Mouse (Mus musculus) hindbrain, embryonic 16.5 days (tissue): ENCODE results near the gene Klhdc7b. TPM values are rescaled to one million over a fixed set of nuclear protein-coding genes. Genes with fewer than 3 reads are reported as not detected.

Experiments used
- ATAC-seq: fragments of 200-750 bp; cut with Nextera tagmentation; 2 replicates; pipeline ENCODE4 v1.8.0; 2017; ENCODE audit warnings: moderate TSS enrichment, moderate library complexity
- H3K27ac ChIP-seq: fragments of 300-500 bp; sonication (generic); 2 replicates; pipeline ENCODE4 v1.5.1; 2014; ENCODE audit warnings: low read depth, mild to moderate bottlenecking, control low read depth, low read length, moderate library complexity
- H3K27me3 ChIP-seq: fragments of 300-500 bp; sonication (generic); replicated peaks from 2 replicates; pipeline ENCODE4 v1.6.1; 2014; ENCODE audit warnings: low read length; ENCODE audit not compliant: control insufficient read depth, insufficient read depth
- H3K36me3 ChIP-seq: fragments of 300-500 bp; sonication (generic); 2 replicates; pipeline ENCODE4 v1.6.1; 2014; ENCODE audit warnings: mild to moderate bottlenecking, low read length, moderate library complexity, mixed read lengths; ENCODE audit not compliant: control insufficient read depth, insufficient read depth
- H3K4me1 ChIP-seq: fragments of 300-500 bp; sonication (generic); 2 replicates; pipeline ENCODE4 v1.6.1; 2014; ENCODE audit warnings: low read depth, low read length; ENCODE audit not compliant: control insufficient read depth, insufficient read depth
- H3K4me2 ChIP-seq: fragments of 300-500 bp; sonication (generic); 2 replicates; pipeline ENCODE4 v1.6.1; 2014; ENCODE audit warnings: mild to moderate bottlenecking, low read length, control low read depth, moderate library complexity
- H3K4me3 ChIP-seq: fragments of 300-500 bp; sonication (generic); 2 replicates; pipeline ENCODE4 v1.5.1; 2014; ENCODE audit warnings: mild to moderate bottlenecking, low read length, control low read depth, moderate library complexity
- H3K9ac ChIP-seq: fragments of 300-500 bp; sonication (generic); 2 replicates; pipeline ENCODE4 v1.6.1; 2014; ENCODE audit warnings: low read depth, mild to moderate bottlenecking, control low read depth, low read length, moderate library complexity
- H3K9me3 ChIP-seq: fragments of 300-500 bp; sonication (generic); 2 replicates; pipeline ENCODE4 v1.6.1; 2014; ENCODE audit warnings: mild to moderate bottlenecking, low read length, moderate library complexity; ENCODE audit not compliant: control insufficient read depth
- WGBS: fragments of 180-500 bp; shearing (Covaris S2); extraction: QIAGEN DNeasy Blood & Tissue Kit; methylation state at CpG from one replicate; pipeline ENCODE4 v1.1.7; 2014; 5-methylcytosine and 5-hydroxymethylcytosine counted together
- polyA plus RNA-seq: library from polyadenylated mRNA; unstranded; fragments of >200 nt; fragmentation: Nextera tagmentation; extraction: Ambion mirVana; gene quantifications from 2 replicates; pipeline ENCODE4 v1.2.1, GENCODE M21; 2015

Gene Klhdc7b
- 0.08 TPM in 1 of 2 replicates, not detected in the other for polyA plus RNA-seq

DNA sequence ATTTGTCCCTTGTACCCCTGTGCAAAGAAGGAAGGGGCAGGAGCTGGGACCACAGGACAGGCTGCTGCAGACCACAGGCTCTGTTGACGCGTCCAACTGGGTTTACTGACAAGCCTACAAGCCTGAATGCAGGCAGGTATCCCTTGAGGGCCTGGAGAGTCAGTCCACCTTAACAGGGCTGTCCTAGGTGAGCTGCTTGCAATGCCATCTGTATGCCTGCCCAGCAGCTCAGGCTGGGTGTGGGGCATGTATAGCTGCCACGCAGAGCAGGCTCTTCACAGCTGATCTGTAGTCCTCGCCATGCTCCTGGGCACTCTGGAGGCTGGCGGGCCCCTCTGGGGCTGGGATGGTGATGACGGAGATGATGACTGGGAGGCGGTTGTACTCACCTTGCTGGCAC lies at the start of gene Klhdc7b:
Gene Klhdc7b, plus strand, starts transcription at position 301 of the 400 bp plus-strand sequence.
- Histone ChIP-seq H3K9me3 (no peaks in the 10 kb centered on the region), H3K4me3 (no peak within 1 kb of the TSS), H3K4me2 (no peak within 1 kb of the TSS), H3K9ac (no peak within 1 kb of the TSS), H3K27ac (no peak within 1 kb of the TSS), H3K36me3 (no peaks in the 10 kb centered on the region), H3K4me1 (no peaks in the 10 kb centered on the region), H3K27me3 (peaks cover 6% of the 10 kb centered on the region)
- 93% methylated on average over 7 of the region's 7 CpGs for WGBS
- no peak for ATAC-seq

DNA sequence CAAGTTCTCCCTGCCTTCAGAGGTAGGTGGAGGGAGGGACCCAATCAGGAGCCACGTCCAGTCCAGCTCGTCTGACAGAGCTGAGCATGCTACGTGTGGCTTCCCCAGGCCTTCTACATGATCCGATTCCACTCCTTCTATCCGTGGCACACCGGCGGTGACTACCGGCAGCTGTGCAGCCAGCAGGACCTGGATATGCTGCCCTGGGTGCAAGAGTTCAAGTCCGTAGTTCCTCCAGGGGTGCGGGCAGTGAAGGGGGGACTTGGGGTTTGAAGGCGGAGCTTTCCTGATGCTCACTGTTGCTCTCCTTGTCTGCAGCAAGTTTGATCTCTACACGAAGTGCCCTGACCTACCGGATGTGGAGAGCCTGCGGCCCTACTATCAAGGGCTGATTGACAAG lies 48.3 kb upstream of the Klhdc7b start:
- no peak overlapping the region for H3K4me2 ChIP-seq
- no peaks in the 10 kb centered on the region for H3K27me3 ChIP-seq
- H3K36me3 ChIP-seq = no peaks in the 10 kb centered on the region
- ATAC-seq = no peak
- no peaks in the 10 kb centered on the region for H3K4me1 ChIP-seq
- H3K9me3 ChIP-seq = no peaks in the 10 kb centered on the region
- H3K9ac ChIP-seq = no peak overlapping the region
- no peak overlapping the region for H3K4me3 ChIP-seq
- WGBS = 93% methylated on average over 14 of the region's 14 CpGs
- no peak overlapping the region for H3K27ac ChIP-seq

DNA sequence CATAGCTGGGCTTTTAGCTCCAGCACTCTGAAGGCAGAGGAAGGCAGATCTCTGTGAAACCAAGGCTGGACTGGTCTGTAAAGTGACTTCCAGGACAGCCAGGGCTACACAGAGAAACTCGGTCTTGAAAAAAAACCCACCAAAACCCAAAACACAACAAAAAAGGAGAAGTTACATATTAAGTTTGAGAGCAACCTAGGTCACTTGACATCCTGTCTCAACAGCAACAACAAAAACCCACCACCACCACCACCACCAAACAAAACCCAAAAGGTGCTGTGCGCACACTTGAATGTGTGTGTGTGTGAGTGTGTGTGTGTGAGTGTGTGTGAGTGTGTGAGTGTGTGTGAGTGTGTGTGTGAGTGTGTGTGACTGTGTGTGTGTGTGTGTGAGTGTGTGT lies 45.0 kb upstream of the Klhdc7b start:
- Histone ChIP-seq H3K9ac (no peak overlapping the region), H3K9me3 (no peaks in the 10 kb centered on the region), H3K4me2 (no peak overlapping the region), H3K36me3 (no peaks in the 10 kb centered on the region), H3K4me3 (no peak overlapping the region), H3K27me3 (no peaks in the 10 kb centered on the region), H3K4me1 (no peaks in the 10 kb centered on the region), H3K27ac (no peak overlapping the region)
- WGBS = 92% methylated on average over 2 of the region's 2 CpGs
- no peak for ATAC-seq

DNA sequence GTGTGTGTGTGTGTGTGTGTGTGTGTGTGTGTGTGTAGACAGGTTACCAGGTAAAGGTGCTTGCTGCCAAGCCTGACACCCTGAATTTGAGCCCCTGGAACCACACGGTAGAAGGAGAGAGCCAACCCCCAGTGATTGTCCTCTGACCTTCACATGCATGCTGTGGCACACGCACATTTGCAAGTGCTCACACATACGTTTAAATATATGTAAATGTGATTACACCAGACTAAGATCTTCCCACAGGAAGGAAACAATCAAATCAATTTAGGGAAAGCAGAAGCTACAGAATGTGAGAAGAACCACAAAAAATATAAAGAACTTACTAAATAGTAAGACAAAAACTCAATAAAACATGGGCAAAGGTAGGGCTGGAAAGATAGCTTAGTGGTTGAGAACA lies 44.6 kb upstream of the Klhdc7b start:
- H3K9me3 ChIP-seq = no peaks in the 10 kb centered on the region
- no peak overlapping the region for H3K4me3 ChIP-seq
- 89% methylated on average over 3 of the region's 3 CpGs for WGBS
- no peaks in the 10 kb centered on the region for H3K36me3 ChIP-seq
- no peak overlapping the region for H3K27ac ChIP-seq
- no peak overlapping the region for H3K9ac ChIP-seq
- H3K27me3 ChIP-seq = no peaks in the 10 kb centered on the region
- no peak overlapping the region for H3K4me2 ChIP-seq
- H3K4me1 ChIP-seq = no peaks in the 10 kb centered on the region
- ATAC-seq = no peak

DNA sequence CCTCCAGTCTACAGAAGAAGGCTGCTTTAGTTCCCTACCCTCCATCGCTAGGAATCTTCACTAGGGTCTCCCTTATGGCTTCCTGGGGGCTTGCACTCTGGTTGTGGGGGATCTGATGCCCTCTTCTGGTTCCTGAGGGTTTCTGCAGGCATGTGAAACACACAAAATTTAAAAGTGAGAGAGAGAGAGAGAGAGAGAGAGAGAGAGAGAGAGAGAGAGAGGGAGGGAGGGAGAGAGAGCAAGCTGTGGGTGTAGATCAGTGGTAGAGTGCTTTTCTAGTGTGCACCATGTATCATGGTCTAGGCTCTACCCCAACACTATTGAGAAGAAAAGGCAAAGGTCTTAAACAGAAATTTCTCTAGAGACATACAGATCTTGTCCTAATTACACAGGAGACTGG lies 43.0 kb upstream of the Klhdc7b start:
- Histone ChIP-seq H3K36me3 (no peaks in the 10 kb centered on the region), H3K27me3 (no peaks in the 10 kb centered on the region), H3K4me2 (no peak overlapping the region), H3K4me1 (no peaks in the 10 kb centered on the region), H3K9me3 (no peaks in the 10 kb centered on the region), H3K4me3 (no peak overlapping the region), H3K27ac (no peak overlapping the region), H3K9ac (no peak overlapping the region)
- 45% methylated on average over 1 of the region's 1 CpGs for WGBS
- no peak for ATAC-seq

DNA sequence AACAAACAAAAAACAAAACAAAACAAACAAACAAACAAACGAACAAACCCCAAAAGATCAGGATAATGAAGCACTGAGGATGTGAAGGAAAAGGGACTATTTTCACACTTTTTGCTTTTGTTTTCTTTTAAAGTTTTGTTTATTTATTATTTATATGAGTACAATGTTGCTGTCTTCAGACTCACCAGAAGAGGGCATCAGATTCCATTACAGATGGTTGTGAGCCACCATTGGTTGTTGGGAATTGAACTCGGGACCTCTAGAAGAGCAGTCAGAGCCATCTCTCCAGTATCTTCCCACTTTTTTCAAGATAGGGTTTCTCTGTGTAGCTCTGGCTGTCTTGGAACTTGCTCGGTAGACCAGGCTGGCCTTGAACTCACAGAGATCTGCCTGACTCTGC lies 41.4 kb upstream of the Klhdc7b start:
- WGBS = 91% methylated on average over 3 of the region's 3 CpGs
- ATAC-seq = no peak
- H3K4me1 ChIP-seq = no peaks in the 10 kb centered on the region
- no peaks in the 10 kb centered on the region for H3K27me3 ChIP-seq
- H3K9me3 ChIP-seq = no peaks in the 10 kb centered on the region
- no peak overlapping the region for H3K4me3 ChIP-seq
- no peak overlapping the region for H3K4me2 ChIP-seq
- H3K36me3 ChIP-seq = no peaks in the 10 kb centered on the region
- H3K9ac ChIP-seq = no peak overlapping the region
- no peak overlapping the region for H3K27ac ChIP-seq

DNA sequence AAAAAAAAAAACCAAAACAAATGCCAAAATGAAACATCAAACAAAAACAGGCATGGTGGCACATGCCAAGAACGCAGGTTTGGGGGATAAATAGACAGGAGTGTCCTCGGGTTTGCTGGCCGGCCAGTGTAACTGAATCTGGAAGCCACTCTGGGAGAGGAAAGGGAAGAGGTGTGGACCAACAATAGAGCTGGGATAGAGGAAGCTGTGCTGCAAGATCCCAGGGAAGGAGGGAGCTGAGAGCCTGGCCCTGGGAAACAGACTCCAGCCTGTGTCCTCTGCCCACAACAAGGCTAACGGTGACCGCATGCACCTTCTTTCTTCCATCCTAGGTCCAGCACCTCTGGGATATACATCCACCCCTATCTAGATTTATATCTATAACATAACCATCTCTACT lies 34.3 kb upstream of the Klhdc7b start:
- no peak overlapping the region for H3K4me3 ChIP-seq
- WGBS = 83% methylated on average over 5 of the region's 5 CpGs
- peaks cover 25% of the 10 kb centered on the region for H3K36me3 ChIP-seq
- H3K4me2 ChIP-seq = no peak overlapping the region
- ATAC-seq = no peak
- no peaks in the 10 kb centered on the region for H3K27me3 ChIP-seq
- H3K4me1 ChIP-seq = peaks cover 10% of the 10 kb centered on the region
- H3K27ac ChIP-seq = no peak overlapping the region
- no peaks in the 10 kb centered on the region for H3K9me3 ChIP-seq
- H3K9ac ChIP-seq = no peak overlapping the region

DNA sequence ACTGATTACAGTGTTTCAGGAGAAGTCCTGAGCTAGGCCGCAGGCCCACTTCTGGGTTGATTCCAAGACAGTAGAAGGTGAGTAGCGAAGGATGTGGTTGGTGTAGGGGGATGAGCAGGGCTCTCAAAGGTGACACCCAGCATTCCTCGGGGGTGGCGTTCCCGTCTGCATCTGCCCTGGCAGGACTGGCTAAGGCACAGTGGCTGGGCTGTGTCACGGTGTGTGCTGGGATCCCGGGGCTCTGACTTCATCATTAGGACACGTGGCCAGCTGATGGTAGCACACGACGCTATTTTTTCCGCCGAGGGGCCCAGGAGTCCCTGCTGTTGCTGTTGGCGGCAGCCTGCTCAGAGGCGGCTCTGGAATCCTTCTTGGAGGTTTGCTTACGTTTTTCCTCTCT lies 33.4 kb upstream of the Klhdc7b start:
- no peak for ATAC-seq
- Histone ChIP-seq H3K27me3 (no peaks in the 10 kb centered on the region), H3K9me3 (no peaks in the 10 kb centered on the region), H3K4me1 (peaks cover 10% of the 10 kb centered on the region), H3K4me2 (no peak overlapping the region), H3K9ac (no peak overlapping the region), H3K36me3 (peaks cover 25% of the 10 kb centered on the region), H3K4me3 (no peak overlapping the region), H3K27ac (no peak overlapping the region)
- 90% methylated on average over 15 of the region's 15 CpGs for WGBS

DNA sequence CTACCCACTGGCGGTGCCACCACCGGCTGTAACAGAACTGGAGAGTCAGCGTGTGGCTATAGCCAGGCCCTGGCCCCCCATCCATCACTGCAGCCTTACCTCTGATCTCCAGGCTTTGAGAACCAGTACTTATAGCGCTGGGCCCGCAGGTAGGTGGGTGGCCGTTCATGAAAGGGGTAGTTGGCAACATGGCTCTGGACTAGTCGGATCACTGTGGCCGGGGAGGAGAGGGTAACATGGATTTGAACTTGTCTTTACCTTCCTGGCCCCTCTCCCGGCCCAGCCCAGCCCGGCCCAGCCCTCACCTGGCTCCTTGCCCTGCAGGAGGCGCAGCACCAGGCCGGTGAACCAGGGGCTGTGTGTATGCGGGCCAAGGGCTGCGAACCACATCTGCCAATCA lies 32.7 kb upstream of the Klhdc7b start:
- Histone ChIP-seq H3K4me2 (no peak overlapping the region), H3K27ac (no peak overlapping the region), H3K9me3 (no peaks in the 10 kb centered on the region), H3K4me1 (peaks cover 17% of the 10 kb centered on the region), H3K9ac (no peak overlapping the region), H3K36me3 (peaks cover 25% of the 10 kb centered on the region), H3K4me3 (no peak overlapping the region), H3K27me3 (no peaks in the 10 kb centered on the region)
- 96% methylated on average over 14 of the region's 14 CpGs for WGBS
- ATAC-seq = no peak

DNA sequence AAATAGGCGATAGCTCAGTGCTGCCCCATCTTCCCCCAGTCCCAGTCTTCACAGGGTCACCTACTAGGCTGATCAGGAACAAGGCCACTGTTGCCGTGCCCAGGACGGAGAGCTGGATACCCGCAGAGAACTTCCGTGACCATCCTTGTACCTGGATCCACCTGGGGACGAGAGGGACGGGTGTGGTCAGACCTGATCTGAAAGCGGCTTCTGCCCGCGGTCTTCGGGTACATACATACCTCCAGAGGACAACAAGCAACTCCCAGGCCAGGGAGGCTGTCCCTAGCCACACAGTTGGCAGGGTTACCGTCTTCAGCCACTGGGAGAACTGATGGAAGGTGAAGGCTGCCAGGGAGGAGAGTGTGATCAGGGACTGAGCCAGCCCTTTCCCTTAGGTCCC lies 31.9 kb upstream of the Klhdc7b start:
- Histone ChIP-seq H3K27me3 (no peaks in the 10 kb centered on the region), H3K27ac (no peak overlapping the region), H3K4me3 (no peak overlapping the region), H3K9ac (no peak overlapping the region), H3K4me1 (peaks cover 23% of the 10 kb centered on the region), H3K9me3 (no peaks in the 10 kb centered on the region), H3K36me3 (peaks cover 25% of the 10 kb centered on the region), H3K4me2 (no peak overlapping the region)
- ATAC-seq = no peak
- 98% methylated on average over 12 of the region's 12 CpGs for WGBS
